Mouse (Mus musculus) lung, adult 2 months (tissue): ENCODE measurements around the gene Miga2. TPM values are rescaled to one million over a fixed set of nuclear protein-coding genes. Genes with fewer than 3 reads are reported as not detected.

Experiments used
- DNase-seq: peaks from one replicate; pipeline ENCODE4 v3.0.0; 2022
- H3K4me1 ChIP-seq: fragments of 200-500 bp; 2 replicates; pipeline ENCODE4 v1.6.1; 2011; ENCODE audit warnings: low read length; ENCODE audit not compliant: control insufficient read depth, insufficient read depth
- H3K4me3 ChIP-seq: fragments of 200-500 bp; replicated peaks from 2 replicates; pipeline ENCODE3; 2011; ENCODE audit warnings: low read depth, mild to moderate bottlenecking, control low read depth, low read length; ENCODE audit errors: extremely low read depth
- CTCF ChIP-seq: fragments of 200-500 bp; IDR thresholded peaks from 2 replicates; pipeline ENCODE4 v1.5.1; 2011; ENCODE audit warnings: mild to moderate bottlenecking, low read length, control low read depth; ENCODE audit not compliant: insufficient read depth
- POLR2A ChIP-seq: fragments of 200-500 bp; IDR thresholded peaks from 2 replicates; pipeline ENCODE4 v1.6.1; 2011; ENCODE audit warnings: low read depth, mild to moderate bottlenecking, control low read depth, low read length, borderline replicate concordance; ENCODE audit errors: extremely low read depth
- WGBS: fragments of 180-500 bp; shearing (Covaris S2); methylation state at CpG from one replicate; pipeline ENCODE4 v1.1.7; 2018; 5-methylcytosine and 5-hydroxymethylcytosine counted together
- polyA plus RNA-seq: library from polyadenylated mRNA; depleted of rRNA; stranded (reverse); fragments of >200 nt; gene quantifications from 2 replicates; pipeline ENCODE4 v1.2.3, GENCODE M21; 2012; rRNA removed

Miga2 gene
- polyA plus RNA-seq: 28.2 and 36.1 TPM in 2 replicates

DNA sequence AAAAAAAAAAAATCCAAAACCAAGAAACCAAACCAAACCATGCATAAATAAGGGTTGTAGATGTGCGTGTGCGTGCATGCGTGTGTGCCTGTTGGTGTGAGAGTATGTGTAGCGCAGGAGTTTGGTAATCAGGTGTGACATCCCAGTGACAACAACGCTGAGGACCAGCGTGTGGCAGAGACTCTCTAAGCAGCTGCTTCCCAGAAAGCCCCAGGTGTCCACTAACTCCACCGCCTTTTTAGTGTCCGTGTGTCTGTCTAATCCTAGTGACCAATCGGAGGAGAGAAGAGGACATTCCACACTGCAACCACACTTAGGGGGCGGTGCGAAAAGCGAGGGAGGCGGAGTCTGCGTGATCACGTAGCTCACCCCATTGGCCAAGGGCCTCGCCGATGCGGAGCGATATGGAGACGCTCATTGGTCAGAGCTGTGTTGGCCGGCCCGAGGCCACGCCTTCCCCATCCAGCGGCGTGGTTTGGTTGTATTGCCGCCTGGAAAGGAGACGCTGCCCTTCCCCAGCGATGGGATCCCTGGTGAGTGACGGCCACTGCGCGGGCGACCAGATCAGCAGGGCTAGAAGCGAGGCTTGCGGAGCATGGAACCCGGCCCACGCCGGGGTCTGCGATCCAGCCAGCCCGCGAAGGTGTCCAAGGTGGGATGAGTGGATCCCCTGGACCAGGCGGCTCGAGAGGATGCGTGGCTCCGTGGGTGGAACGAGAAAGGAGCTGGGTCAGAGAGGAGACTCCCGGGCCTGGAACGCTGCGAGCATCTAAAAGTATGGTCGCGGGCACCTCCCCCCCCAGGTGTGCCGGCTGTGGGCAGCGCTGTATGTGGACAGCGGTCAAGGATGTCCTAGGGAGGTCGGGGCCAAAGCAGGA, at the start of gene Miga2:
TSS of gene Miga2 (plus strand) at position 461 of the 878 bp plus-strand sequence.
- H3K4me3 ChIP-seq: peak within 1 kb of the TSS; percentile 80
- H3K4me1 ChIP-seq: no peaks in the 10 kb centered on the region
- WGBS: under 1% methylated on average over 54 of the region's 54 CpGs
- peak; percentile 76; the same call in 1 of the 2 replicates for TF ChIP-seq POLR2A
- no peak for TF ChIP-seq CTCF
- peak; percentile 98 for DNase-seq

- Histone ChIP-seq H3K4me3 (no peak overlapping the region), H3K4me1 (no peaks in the 10 kb centered on the region)
- WGBS: 92% methylated on average over 4 of the region's 4 CpGs
- TF ChIP-seq POLR2A (no peak), CTCF (0 out of 2 replicates have a peak, but pooled peaks have one; percentile 1)
- DNase-seq: no peak
Measured at GRCm38 (mm10) chr2:30316136-30316535, 47.9 kb upstream of the Miga2 start.

GRCm38 (mm10) chr2:30316955-30317354, 47.1 kb upstream of the Miga2 start:
- no peak for DNase-seq
- WGBS: 94% methylated on average over 5 of the region's 5 CpGs
- TF ChIP-seq POLR2A (no peak), CTCF (no peak)
- Histone ChIP-seq H3K4me3 (no peak overlapping the region), H3K4me1 (no peaks in the 10 kb centered on the region)

DNA sequence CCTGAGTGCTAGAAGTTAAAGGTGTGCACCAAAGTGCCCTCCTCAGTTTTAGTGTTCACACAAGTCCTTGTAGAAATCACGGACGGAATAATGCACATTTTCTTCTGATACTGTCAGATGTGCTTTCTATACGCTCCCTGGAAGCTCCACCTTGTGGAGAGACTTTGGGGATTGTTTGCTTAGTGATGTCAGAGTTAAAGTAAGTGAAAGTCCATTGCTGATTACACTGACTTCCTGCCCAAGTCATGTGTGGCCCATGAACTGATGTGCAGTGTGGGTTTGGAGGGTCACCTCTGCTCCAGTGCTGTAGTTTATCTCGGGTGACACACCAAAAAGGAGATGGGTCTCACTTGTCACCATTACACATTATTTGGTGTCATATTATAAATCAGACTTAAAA, 44.8 kb upstream of the Miga2 start:
- H3K4me3 ChIP-seq: no peak overlapping the region
- 71% methylated on average over 4 of the region's 4 CpGs for WGBS
- no peaks in the 10 kb centered on the region for H3K4me1 ChIP-seq
- no peak for TF ChIP-seq POLR2A
- no peak for TF ChIP-seq CTCF
- no peak for DNase-seq

- H3K4me1 ChIP-seq: no peaks in the 10 kb centered on the region
- no peak overlapping the region for H3K4me3 ChIP-seq
- DNase-seq: no peak
- no peak for TF ChIP-seq CTCF
- no peak for TF ChIP-seq POLR2A
- 92% methylated on average over 7 of the region's 7 CpGs for WGBS
Measured at GRCm38 (mm10) chr2:30323111-30323510, 40.9 kb upstream of the Miga2 start.

DNA sequence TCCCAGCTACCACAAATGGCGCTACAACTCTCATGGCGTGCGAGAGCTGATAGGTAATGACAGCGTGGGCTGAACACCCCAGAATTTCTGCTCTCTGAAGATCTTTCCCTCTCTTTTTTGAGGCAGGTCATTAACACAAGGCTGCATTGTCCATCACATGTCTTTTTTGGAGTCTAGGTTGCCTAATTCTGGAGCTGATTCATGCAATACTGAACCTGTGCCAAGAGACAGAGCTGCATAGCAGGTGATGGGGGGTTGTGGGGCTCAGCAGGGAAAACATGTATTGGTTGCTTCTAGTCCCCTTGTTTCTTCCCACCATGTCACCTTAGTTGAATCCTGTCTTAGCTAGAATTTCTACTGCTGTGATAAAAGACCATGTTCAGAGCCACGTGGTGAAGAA, 38.7 kb upstream of the Miga2 start:
- Histone ChIP-seq H3K4me1 (no peaks in the 10 kb centered on the region), H3K4me3 (no peak overlapping the region)
- TF ChIP-seq CTCF (no peak), POLR2A (no peak)
- 92% methylated on average over 5 of the region's 5 CpGs for WGBS
- no peak for DNase-seq

- no peak for DNase-seq
- no peak overlapping the region for H3K4me3 ChIP-seq
- no peaks in the 10 kb centered on the region for H3K4me1 ChIP-seq
- TF ChIP-seq POLR2A (no peak), CTCF (no peak)
- 83% methylated on average over 7 of the region's 7 CpGs for WGBS
Measured at GRCm38 (mm10) chr2:30327276-30327675, 36.8 kb upstream of the Miga2 start.

DNA sequence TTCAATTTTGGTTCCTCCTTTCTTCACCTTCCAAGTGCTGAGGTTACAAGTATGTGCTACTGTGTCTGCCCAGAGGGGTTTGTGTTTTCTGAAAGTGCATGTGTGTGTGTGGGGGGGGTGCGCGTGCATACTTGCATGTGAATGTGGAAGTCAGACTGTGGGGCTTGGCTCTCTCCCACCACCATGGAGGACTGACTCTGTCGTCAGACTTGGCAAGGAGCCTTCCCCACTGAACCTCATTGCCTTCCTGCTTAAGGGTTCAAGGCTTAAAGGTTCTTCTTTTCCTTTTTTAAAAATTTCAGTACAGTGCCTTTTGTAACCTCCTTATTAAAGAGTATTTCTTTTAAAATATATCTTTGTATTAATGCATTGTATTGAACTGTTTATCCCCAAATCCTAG, 35.2 kb upstream of the Miga2 start:
- TF ChIP-seq CTCF (no peak), POLR2A (no peak)
- no peak overlapping the region for H3K4me3 ChIP-seq
- no peak for DNase-seq
- whole genome bisulfite sequencing: 76% methylated on average over 3 of the region's 3 CpGs
- H3K4me1 ChIP-seq: no peaks in the 10 kb centered on the region

DNA sequence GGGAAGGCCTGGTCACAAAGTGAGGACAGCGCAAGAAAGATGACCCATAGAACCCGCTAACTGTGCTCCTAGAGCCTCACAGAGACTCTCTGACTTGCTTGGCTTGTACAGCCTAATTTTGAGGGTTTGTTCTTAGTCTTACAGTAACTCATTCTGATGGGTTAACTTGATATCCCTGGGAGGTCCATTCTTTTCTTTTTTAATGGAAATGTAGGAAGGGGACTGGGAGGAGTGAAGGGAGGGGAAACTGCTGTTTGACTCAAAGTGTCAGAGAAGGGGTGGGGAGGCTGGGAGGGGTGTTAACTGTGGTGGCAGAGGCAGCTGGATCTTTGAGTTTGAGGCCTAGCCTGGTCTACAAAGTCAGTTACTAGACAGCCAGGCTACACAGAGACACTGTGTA, 28.7 kb upstream of the Miga2 start:
- 98% methylated on average over 2 of the region's 2 CpGs for WGBS
- no peaks in the 10 kb centered on the region for H3K4me1 ChIP-seq
- no peak for DNase-seq
- no peak overlapping the region for H3K4me3 ChIP-seq
- TF ChIP-seq POLR2A (no peak), CTCF (no peak)

DNA sequence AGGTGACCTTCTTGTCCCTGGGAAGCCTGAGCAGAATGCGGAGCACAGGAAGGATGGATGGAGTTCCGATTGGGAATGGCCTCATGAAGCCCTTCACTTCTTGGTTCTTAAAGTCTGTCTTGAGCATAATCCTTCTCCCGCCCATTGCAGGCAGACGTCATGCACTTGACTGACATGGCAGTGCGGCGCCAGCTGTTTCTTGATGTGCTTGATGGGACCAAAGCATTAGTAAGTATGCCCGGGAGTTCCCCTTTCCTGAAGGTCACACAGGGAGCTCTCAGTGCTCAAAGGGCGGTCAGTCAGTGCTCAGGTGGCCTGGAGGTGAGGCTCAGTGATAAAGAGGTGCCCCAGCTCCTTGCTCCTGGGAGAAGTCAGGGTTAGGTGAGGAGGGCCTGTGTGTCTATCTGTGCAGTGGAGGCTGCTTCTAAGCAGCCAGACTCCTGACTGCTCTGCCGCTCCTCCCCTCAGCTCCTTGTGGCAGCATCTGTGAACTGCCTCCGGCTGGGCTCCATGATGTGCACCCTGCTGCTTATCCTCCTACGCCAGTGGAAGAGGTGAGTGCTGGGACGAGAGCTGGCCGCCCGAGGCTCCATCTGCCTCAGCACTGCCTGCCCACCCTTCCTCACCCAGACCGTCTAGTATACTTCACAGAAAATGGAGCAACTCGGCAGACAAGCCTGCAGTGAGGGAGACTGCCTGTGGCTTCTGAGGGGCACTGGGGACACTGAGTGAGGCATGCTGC, 27.7 kb upstream of the Miga2 start:
- Histone ChIP-seq H3K4me3 (no peak overlapping the region), H3K4me1 (no peaks in the 10 kb centered on the region)
- DNase-seq: no peak
- 87% methylated on average over 16 of the region's 16 CpGs for WGBS
- TF ChIP-seq CTCF: no peak
- no peak for TF ChIP-seq POLR2A
